ENCODE assay signal across 9 mouse cellular contexts in genomic region chrX:133911397-133912103, GRCm38 (mm10). TPM values are rescaled to one million over a fixed set of nuclear protein-coding genes. Genes with fewer than 3 reads are reported as not detected.
DNase-seq lines count a peak whose midpoint lies in the region; ATAC-seq and TF ChIP-seq lines count a peak whose summit lies in the region.
"Had no signal": no experiment of that assay in that cellular context is flagged by ENCODE, and none has a peak within 500 bp of the region (broad histone marks: within the 10 kb centered on the region; RNA-seq: fewer than 3 reads in every experiment).

No protein-coding gene starts in this region.

- no peak for TF ChIP-seq CTCF in kidney, adult 2 months (conservative IDR thresholded peaks at IDR 0.05; ENCODE audit: insufficient read depth, insufficient read length, low read depth, low read length)
- no peak for TF ChIP-seq CTCF in midbrain, postnatal 0 days (IDR thresholded peaks at IDR 0.05)

- peak overlapping the region; percentile 74 for H3K27ac ChIP-seq in kidney, adult 2 months (ENCODE audit: insufficient read depth, low read depth, low read length)
- no peak overlapping the region; the same call in 1 of the 2 replicates for H3K27ac ChIP-seq in kidney, embryonic 14.5 days (ENCODE audit: low read depth, low read length)
- H3K27ac ChIP-seq in intestine, embryonic 15.5 days, result 0 out of 2 replicates have a peak overlapping the region, but pooled peaks have one; percentile 11
- no peak overlapping the region for H3K27ac ChIP-seq in midbrain, postnatal 0 days (ENCODE audit: low read depth, low read length)
- H3K27ac ChIP-seq in midbrain, embryonic 11.5 days (ENCODE audit: low read depth, low read length), result no peak overlapping the region

- no peaks in the 10 kb centered on the region for H3K36me3 ChIP-seq in kidney, adult 2 months (ENCODE audit: control insufficient read depth, insufficient read depth, low read length)
- H3K36me3 ChIP-seq in kidney, embryonic 14.5 days (ENCODE audit: control insufficient read depth, insufficient read depth, low read length), result no peaks in the 10 kb centered on the region
- H3K36me3 ChIP-seq in intestine, embryonic 15.5 days, result no peaks in the 10 kb centered on the region
- H3K36me3 ChIP-seq in midbrain, postnatal 0 days (ENCODE audit: insufficient read depth, low read length), result no peaks in the 10 kb centered on the region
- H3K36me3 ChIP-seq in midbrain, embryonic 11.5 days (ENCODE audit: control insufficient read depth, insufficient read depth, low read length), result no peaks in the 10 kb centered on the region

- no peak for TF ChIP-seq POLR2A in kidney, adult 2 months (IDR thresholded peaks at IDR 0.05; ENCODE audit: low read depth, low read length)

- WGBS in kidney, adult 2 months, result 52% methylated on average over 10 of the region's 10 CpGs
- WGBS in kidney, embryonic 14.5 days, result 62% methylated on average over 10 of the region's 10 CpGs
- WGBS in intestine, embryonic 15.5 days, result 43% methylated on average over 10 of the region's 10 CpGs
- 31% methylated on average over 10 of the region's 10 CpGs for WGBS in midbrain, postnatal 0 days
- WGBS in midbrain, embryonic 11.5 days, result 28% methylated on average over 10 of the region's 10 CpGs

- H3K9ac ChIP-seq in kidney, embryonic 14.5 days (ENCODE audit: low read depth, low read length), result no peak overlapping the region
- H3K9ac ChIP-seq in intestine, embryonic 15.5 days, result no peak overlapping the region
- H3K9ac ChIP-seq in midbrain, postnatal 0 days (replicated peaks; ENCODE audit: low read length, poor library complexity, severe bottlenecking), result no peak overlapping the region
- no peak overlapping the region for H3K9ac ChIP-seq in midbrain, embryonic 11.5 days (ENCODE audit: low read length)

- H3K4me1 ChIP-seq in kidney, adult 2 months (ENCODE audit: control insufficient read depth, insufficient read depth, low read length), result no peaks in the 10 kb centered on the region
- H3K4me1 ChIP-seq in kidney, embryonic 14.5 days (ENCODE audit: control insufficient read depth, insufficient read depth, low read length), result no peaks in the 10 kb centered on the region
- H3K4me1 ChIP-seq in intestine, embryonic 15.5 days (replicated peaks), result no peaks in the 10 kb centered on the region
- H3K4me1 ChIP-seq in midbrain, postnatal 0 days (ENCODE audit: insufficient read depth, low read length), result no peaks in the 10 kb centered on the region
- H3K4me1 ChIP-seq in midbrain, embryonic 11.5 days (ENCODE audit: control insufficient read depth, insufficient read depth, low read length), result peaks cover 5% of the 10 kb centered on the region; the same call in 1 of the 2 replicates

- no peaks in the 10 kb centered on the region for H3K27me3 ChIP-seq in kidney, adult 2 months (replicated peaks; ENCODE audit: control insufficient read depth, insufficient read depth, low read length)
- no peaks in the 10 kb centered on the region for H3K27me3 ChIP-seq in kidney, embryonic 14.5 days (ENCODE audit: control insufficient read depth, insufficient read depth, low read length)
- no peaks in the 10 kb centered on the region for H3K27me3 ChIP-seq in intestine, embryonic 15.5 days (replicated peaks)
- peaks cover 5% of the 10 kb centered on the region; the same call in 1 of the 2 replicates for H3K27me3 ChIP-seq in midbrain, postnatal 0 days (ENCODE audit: insufficient read depth, low read length)
- 0 out of 2 replicates have a peak, but pooled peaks cover 2% of the 10 kb centered on the region for H3K27me3 ChIP-seq in midbrain, embryonic 11.5 days (ENCODE audit: control insufficient read depth, insufficient read depth, low read length)

- no peak overlapping the region for H3K4me2 ChIP-seq in kidney, embryonic 14.5 days (replicated peaks; ENCODE audit: low read depth, low read length)
- no peak overlapping the region for H3K4me2 ChIP-seq in intestine, embryonic 15.5 days (replicated peaks)
- H3K4me2 ChIP-seq in midbrain, postnatal 0 days (ENCODE audit: low read depth, low read length, poor library complexity, severe bottlenecking), result no peak overlapping the region
- no peak overlapping the region for H3K4me2 ChIP-seq in midbrain, embryonic 11.5 days

- no peak for ATAC-seq in kidney, embryonic 14.5 days (ENCODE audit: low FRiP score, low TSS enrichment)
- ATAC-seq in intestine, embryonic 15.5 days, result peak; percentile 62; the same call in 1 of the 2 replicates
- ATAC-seq in midbrain, postnatal 0 days (ENCODE audit: low FRiP score), result no peak
- no peak for ATAC-seq in midbrain, embryonic 11.5 days (ENCODE audit: low FRiP score)

- no peak overlapping the region for H3K4me3 ChIP-seq in kidney, adult 2 months (ENCODE audit: insufficient read depth, low read depth, low read length)
- H3K4me3 ChIP-seq in kidney, embryonic 14.5 days (ENCODE audit: low read length), result no peak overlapping the region
- no peak overlapping the region for H3K4me3 ChIP-seq in intestine, embryonic 15.5 days (replicated peaks)
- H3K4me3 ChIP-seq in midbrain, postnatal 0 days (ENCODE audit: low read depth, low read length), result no peak overlapping the region
- H3K4me3 ChIP-seq in midbrain, embryonic 11.5 days (ENCODE audit: low read depth, low read length), result no peak overlapping the region

- DNase-seq in kidney, adult 2 months, result peak; percentile 53
- DNase-seq in gastrocnemius, postnatal 25 days, result peak; percentile 40
- DNase-seq in lung, postnatal 14 days, result peak; percentile 18
- DNase-seq in midbrain, postnatal 0 days (ENCODE audit: low spot score), result no peak
- no peak for DNase-seq in liver
- no peak for DNase-seq in midbrain, embryonic 11.5 days (ENCODE audit: low spot score, missing footprints)
- DNase-seq: thymus, postnatal 36 days had no signal

- H3K9me3 ChIP-seq in kidney, embryonic 14.5 days (ENCODE audit: control insufficient read depth, low read length), result no peaks in the 10 kb centered on the region
- H3K9me3 ChIP-seq in intestine, embryonic 15.5 days, result no peaks in the 10 kb centered on the region
- no peaks in the 10 kb centered on the region for H3K9me3 ChIP-seq in midbrain, postnatal 0 days (ENCODE audit: low read length)
- no peaks in the 10 kb centered on the region for H3K9me3 ChIP-seq in midbrain, embryonic 11.5 days (ENCODE audit: control insufficient read depth, low read length)

RNA-seq across cellular contexts. Expression of gene Srpx2, which starts 3.3 kb away (rescaled TPM):
- polyA plus RNA-seq in kidney, adult 2 months (2012; rRNA removed), result 9.0 and 10.5 TPM in 2 replicates
- 1.7 and 1.8 TPM in 2 replicates for polyA plus RNA-seq in kidney, embryonic 14.5 days (2014; fragmentation: Nextera tagmentation; extraction: Ambion mirVana)
- 1 to 10 TPM; 3.4 to 5.5 TPM for total RNA-seq in gastrocnemius, postnatal 25 days (2021)
- 9.5 and 9.6 TPM in 2 replicates for polyA plus RNA-seq in intestine, embryonic 15.5 days (2015; fragmentation: Nextera tagmentation; extraction: Ambion mirVana)
- 1.0 and 1.6 TPM in 2 replicates for total RNA-seq in midbrain, postnatal 0 days (2014; rRNA removed)
- polyA plus RNA-seq in midbrain, postnatal 0 days (2015; fragmentation: Nextera tagmentation; extraction: Ambion mirVana), result 1.3 and 2.2 TPM in 2 replicates
- 1.6 and 1.8 TPM in 2 replicates for polyA plus RNA-seq in midbrain, embryonic 11.5 days (2014; fragmentation: Nextera tagmentation; extraction: Ambion mirVana)

RNA-seq across cellular contexts. Expression of gene Tspan6, which starts 13.3 kb away (rescaled TPM):
- 6.1 and 6.7 TPM in 2 replicates for polyA plus RNA-seq in kidney, adult 2 months (2012; rRNA removed)
- polyA plus RNA-seq in kidney, embryonic 14.5 days (2014; fragmentation: Nextera tagmentation; extraction: Ambion mirVana), result 203 and 238 TPM in 2 replicates
- total RNA-seq in gastrocnemius, postnatal 25 days (2021), result 1 to 10 TPM; 3.2 to 6.4 TPM
- 92.5 and 113 TPM in 2 replicates for polyA plus RNA-seq in intestine, embryonic 15.5 days (2015; fragmentation: Nextera tagmentation; extraction: Ambion mirVana)
- total RNA-seq in midbrain, postnatal 0 days (2014; rRNA removed), result 165 and 206 TPM in 2 replicates
- 309 and 312 TPM in 2 replicates for polyA plus RNA-seq in midbrain, postnatal 0 days (2015; fragmentation: Nextera tagmentation; extraction: Ambion mirVana)
- 235 and 253 TPM in 2 replicates for polyA plus RNA-seq in midbrain, embryonic 11.5 days (2014; fragmentation: Nextera tagmentation; extraction: Ambion mirVana)

Comparison
In these comparisons a context has a peak if more than half of its experiments do, and no peak if none do; other contexts are left out.
1. H3K27ac ChIP-seq: peak in kidney, adult 2 months (single experiment) and intestine, embryonic 15.5 days (single experiment); none in kidney, embryonic 14.5 days (single experiment), midbrain, postnatal 0 days (single experiment) and midbrain, embryonic 11.5 days (single experiment).
2. RNA of gene Tspan6, which starts 13.3 kb away (polyA plus RNA-seq): 309 to 312 TPM in midbrain, postnatal 0 days, 235 to 253 TPM in midbrain, embryonic 11.5 days, 203 to 238 TPM in kidney, embryonic 14.5 days and 92.5 to 113 TPM in intestine, embryonic 15.5 days; 6.1 to 6.7 TPM in kidney, adult 2 months; every median in the first group is over 10 times any median in the second.
3. DNase-seq: peak in kidney, adult 2 months (single experiment), gastrocnemius, postnatal 25 days (single experiment) and lung, postnatal 14 days (single experiment); none in midbrain, postnatal 0 days (single experiment), liver (single experiment) and midbrain, embryonic 11.5 days (single experiment).